Mouse (Mus musculus) testis, postnatal 14 days (tissue): ENCODE measurements around the gene Gm4216.
"Not testable (repeated sequence)": the region's sequence is repeated elsewhere in the genome, so short reads cannot be mapped to it uniquely, and the experiment has no call there.

Experiments
- DNase-seq: peaks from one replicate; pipeline ENCODE4 v3.0.0; 2021; ENCODE audit warnings: low spot score

The Gm4216 gene

DNA sequence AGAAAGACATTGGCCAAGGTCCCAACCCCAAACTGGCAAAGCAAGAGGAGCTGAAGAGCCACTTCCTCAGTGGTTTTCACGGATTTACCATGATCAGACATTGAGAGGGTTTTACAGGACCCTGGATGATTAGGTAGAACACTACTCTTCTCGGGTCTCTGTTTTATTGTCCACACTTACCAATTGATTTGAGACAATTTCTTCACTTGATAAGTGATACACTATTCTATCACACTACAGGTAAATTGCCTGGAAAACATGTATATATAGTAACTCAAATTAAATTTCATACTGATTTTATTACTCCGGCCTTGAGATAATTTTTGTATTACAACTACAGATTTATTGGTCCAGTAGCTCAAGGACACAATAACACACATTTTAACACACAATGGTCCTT lies at the start of gene Gm4216:
Gene Gm4216, minus strand, starts transcription at position 101 of the 400 bp plus-strand sequence.
- DNase-seq = not testable (repeated sequence)

DNA sequence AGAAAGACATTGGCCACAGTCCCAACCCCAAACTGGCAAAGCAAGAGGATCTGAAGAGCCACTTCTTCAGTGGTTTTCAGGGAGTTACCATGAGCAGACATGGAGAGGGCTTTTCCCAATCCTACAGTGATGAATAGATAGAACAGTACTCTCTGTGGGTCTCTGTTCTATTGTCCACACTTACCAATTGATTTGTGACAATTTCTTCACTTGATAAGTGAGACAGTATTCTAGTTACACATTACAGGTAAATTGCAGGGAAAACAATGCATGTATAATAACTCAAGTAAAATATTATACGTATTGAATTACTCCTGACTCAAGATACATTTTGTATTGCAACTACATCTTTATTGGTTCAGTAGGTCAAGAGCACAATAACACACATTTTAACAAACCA lies 47.6 kb upstream of the Gm4216 start, which contains the start of gene Gm8720:
Gene Gm8720, minus strand, starts transcription at position 101 of the 400 bp plus-strand sequence.
- not testable (repeated sequence) for DNase-seq

DNA sequence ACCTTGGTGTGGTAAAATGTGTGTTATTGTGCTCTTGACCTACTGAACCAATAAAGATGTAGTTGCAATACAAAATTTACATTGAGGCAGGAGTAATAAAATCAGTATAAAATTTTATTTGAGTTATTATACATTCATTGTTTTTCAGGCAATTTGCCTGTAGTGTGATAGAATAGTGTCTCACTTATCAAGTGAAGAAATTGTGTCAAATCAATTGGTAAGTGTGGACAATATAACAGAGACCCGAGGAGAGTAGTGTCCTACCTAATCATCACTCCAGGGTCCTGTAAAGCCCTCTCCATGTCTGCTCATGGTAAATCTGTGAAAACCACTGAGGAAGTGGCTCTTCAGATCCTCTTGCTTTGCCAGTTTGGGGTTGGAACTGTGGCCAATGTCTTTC lies 35.5 kb upstream of the Gm4216 start, which contains the start of gene Vmn1r163:
Gene Vmn1r163, plus strand, starts transcription at position 301 of the 400 bp plus-strand sequence.
- not testable (repeated sequence) for DNase-seq

DNA sequence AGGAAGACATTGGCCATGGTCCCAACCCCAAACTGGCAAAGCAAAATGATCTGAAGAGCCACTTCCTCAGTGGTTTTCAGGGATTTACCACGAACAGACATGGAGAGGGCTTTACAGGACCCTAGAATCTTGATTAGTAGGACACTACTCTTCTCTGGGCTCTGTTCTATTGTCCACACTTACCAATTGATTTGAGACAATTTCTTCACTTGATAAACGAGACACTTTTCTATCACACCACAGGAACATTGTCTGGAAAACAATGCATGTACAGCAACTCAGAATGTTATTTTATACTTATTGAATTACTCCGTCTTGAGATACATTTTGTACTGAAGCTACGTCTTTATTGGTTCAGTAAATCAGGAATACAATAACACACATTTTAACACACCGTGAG lies 35.1 kb downstream of the Gm4216 start, which contains the start of gene Gm4214:
Gene Gm4214, minus strand, starts transcription at position 101 of the 400 bp plus-strand sequence.
- DNase-seq = not testable (repeated sequence)
